Mouse (Mus musculus) central nervous system, embryonic 18 days (tissue): Measurements from ENCODE around the gene Atrx. TPM values are rescaled to one million over a fixed set of nuclear protein-coding genes. Genes with fewer than 3 reads are reported as not detected.

Source experiments
- polyA plus RNA-seq: library from polyadenylated mRNA; depleted of rRNA; stranded (reverse); fragments of >200 nt; gene quantifications from 2 replicates; pipeline ENCODE4 v1.2.3, GENCODE M21; 2012; rRNA removed

Atrx gene
- 86.3 and 90.1 TPM in 2 replicates for polyA plus RNA-seq

DNA sequence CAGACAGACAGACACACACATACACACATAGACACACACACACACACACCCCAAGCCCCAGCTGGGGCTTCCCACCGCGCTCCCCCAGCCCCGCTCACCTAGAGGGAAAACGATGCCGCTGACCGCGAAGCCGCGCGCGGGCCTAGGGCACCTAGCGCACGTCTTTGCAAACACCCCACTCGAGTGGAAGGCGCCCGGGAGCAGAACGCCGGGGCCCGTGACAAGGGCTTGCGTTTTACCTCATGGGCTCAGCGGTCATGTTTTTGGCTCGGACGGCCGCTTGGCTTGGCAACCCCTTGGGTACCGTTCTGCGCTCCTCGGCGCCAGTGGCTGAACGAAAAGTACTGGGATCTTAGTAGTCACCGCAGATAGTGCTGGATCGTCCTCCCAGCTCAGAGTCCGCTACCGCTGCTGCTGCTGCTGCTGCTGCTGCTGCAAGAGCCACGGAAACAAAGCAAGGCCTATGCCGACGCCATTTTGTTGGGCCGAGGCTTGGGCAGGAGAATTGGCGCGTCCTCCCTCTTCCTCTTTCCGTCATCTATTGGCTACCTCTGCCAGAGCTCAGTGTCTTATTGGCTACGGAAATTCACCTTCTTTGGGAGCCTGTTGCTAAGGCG is at the start of gene Atrx:
Gene Atrx (minus strand): TSS at position 543 of the 617 bp plus-strand sequence.

DNA sequence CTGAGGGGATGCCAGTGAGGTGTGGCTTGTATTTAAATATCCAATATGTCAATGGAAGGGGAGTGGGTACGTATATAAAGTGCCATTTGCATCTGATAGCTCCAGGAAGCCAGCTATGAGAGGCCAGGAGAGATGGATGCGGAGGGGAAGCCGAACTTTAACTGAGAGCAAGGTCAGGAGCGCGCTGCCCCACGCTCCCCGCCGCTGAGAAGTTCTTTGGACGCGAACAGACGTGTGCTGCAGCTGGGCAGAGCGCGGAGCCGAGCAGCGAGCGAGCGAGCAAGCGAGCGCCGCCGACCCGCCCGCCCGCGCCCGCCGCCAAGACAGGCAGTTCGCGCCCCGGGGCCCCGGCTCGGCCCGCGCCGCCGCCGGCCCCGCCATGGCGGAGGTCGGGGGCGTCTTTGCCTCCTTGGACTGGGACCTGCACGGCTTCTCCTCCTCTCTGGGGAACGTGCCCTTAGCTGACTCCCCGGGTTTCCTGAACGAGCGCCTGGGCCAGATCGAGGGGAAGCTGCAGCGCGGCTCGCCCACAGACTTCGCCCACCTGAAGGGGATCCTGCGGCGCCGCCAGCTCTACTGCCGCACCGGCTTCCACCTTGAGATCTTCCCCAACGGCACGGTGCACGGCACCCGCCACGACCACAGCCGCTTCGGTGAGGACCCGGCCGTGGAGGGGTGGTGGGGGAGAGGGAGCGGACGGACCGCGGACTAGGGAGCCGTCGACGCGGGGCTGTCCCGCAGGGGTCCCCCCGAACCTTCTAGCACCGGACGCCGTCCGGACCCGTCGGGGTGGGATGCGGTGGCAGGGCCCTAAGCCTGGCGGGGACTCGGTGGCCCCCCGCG is 164.8 kb downstream of the Atrx start, which contains the start of gene Fgf16:
Gene Fgf16 (plus strand): TSS at position 118 of the 843 bp plus-strand sequence.

Other genes with a start within 250 kb of the Atrx start
- 0.19 and 0.29 TPM in 2 replicates for gene Fgf16, start 165.1 kb downstream of the Atrx start, polyA plus RNA-seq
- gene Magt1, start 82.5 kb upstream of the Atrx start, polyA plus RNA-seq = 8.2 and 9.0 TPM in 2 replicates
- 326 and 368 TPM in 2 replicates for gene Cox7b, start 86.3 kb upstream of the Atrx start, polyA plus RNA-seq
- 5.5 and 5.6 TPM in 2 replicates for gene Atp7a, start 97.9 kb upstream of the Atrx start, polyA plus RNA-seq
- gene Tlr13, start 213.8 kb upstream of the Atrx start, polyA plus RNA-seq = 0.21 and 0.22 TPM in 2 replicates